Mouse (Mus musculus): ENCODE results near the gene Hoxa5.

GRCm38 (mm10) chr6:52226569-52227257 is 22.3 kb upstream of the Hoxa5 start:
- TF ChIP-seq POLR2A (IDR thresholded peaks at IDR 0.05; ENCODE audit: insufficient read depth, low read depth, low read length) (no peak), CTCF (IDR thresholded peaks at IDR 0.05) (no peak), EP300 (IDR thresholded peaks at IDR 0.05; ENCODE audit: insufficient read depth, low read depth, low read length) (no peak)
